Mouse (Mus musculus): ENCODE data around the gene Elp4.

The Elp4 gene

GRCm38 (mm10) chr2:105903896-105904756 lies at the start of gene Elp4, which contains the start of gene Immp1l:
Gene Elp4, minus strand, starts transcription at chr2:105904564.
Gene Immp1l, plus strand, starts transcription at chr2:105904638.
- no peak for TF ChIP-seq GATA4 (IDR thresholded peaks at IDR 0.05; ENCODE audit: insufficient replicate concordance, low read length)

- no peak for TF ChIP-seq GATA4 (IDR thresholded peaks at IDR 0.05; ENCODE audit: insufficient replicate concordance, low read length)
These were observed 49.5 kb upstream of the Elp4 start for GRCm38 (mm10) chr2:105953862-105954261.

- no peak for TF ChIP-seq GATA4 (IDR thresholded peaks at IDR 0.05; ENCODE audit: insufficient replicate concordance, low read length)
These were observed 47.1 kb upstream of the Elp4 start for GRCm38 (mm10) chr2:105951350-105951940.

- TF ChIP-seq GATA4 (IDR thresholded peaks at IDR 0.05; ENCODE audit: insufficient replicate concordance, low read length), result no peak
These were observed 45.8 kb upstream of the Elp4 start for GRCm38 (mm10) chr2:105950131-105950530.

GRCm38 (mm10) chr2:105917623-105918346 lies 13.4 kb upstream of the Elp4 start:
- TF ChIP-seq GATA4 (IDR thresholded peaks at IDR 0.05; ENCODE audit: insufficient replicate concordance, low read length), result no peak

GRCm38 (mm10) chr2:105916671-105917070 lies 12.3 kb upstream of the Elp4 start:
- TF ChIP-seq GATA4 (IDR thresholded peaks at IDR 0.05; ENCODE audit: insufficient replicate concordance, low read length), result no peak

GRCm38 (mm10) chr2:105913655-105914366 lies 9.4 kb upstream of the Elp4 start:
- TF ChIP-seq GATA4 (IDR thresholded peaks at IDR 0.05; ENCODE audit: insufficient replicate concordance, low read length), result no peak

- TF ChIP-seq GATA4 (IDR thresholded peaks at IDR 0.05; ENCODE audit: insufficient replicate concordance, low read length), result no peak
These were observed 6.2 kb upstream of the Elp4 start for GRCm38 (mm10) chr2:105910611-105911010.

GRCm38 (mm10) chr2:105908351-105908750 lies 4.0 kb upstream of the Elp4 start:
- no peak for TF ChIP-seq GATA4 (IDR thresholded peaks at IDR 0.05; ENCODE audit: insufficient replicate concordance, low read length)

GRCm38 (mm10) chr2:105904757-105905146 lies 388 bp upstream of the Elp4 start:
- no peak for TF ChIP-seq GATA4 (IDR thresholded peaks at IDR 0.05; ENCODE audit: insufficient replicate concordance, low read length)

- no peak for TF ChIP-seq GATA4 (IDR thresholded peaks at IDR 0.05; ENCODE audit: insufficient replicate concordance, low read length)
These were observed 13.5 kb downstream of the Elp4 start for GRCm38 (mm10) chr2:105890816-105891215.

- no peak for TF ChIP-seq GATA4 (IDR thresholded peaks at IDR 0.05; ENCODE audit: insufficient replicate concordance, low read length)
These were observed 31.0 kb downstream of the Elp4 start for GRCm38 (mm10) chr2:105873403-105873802.

GRCm38 (mm10) chr2:105854740-105855139 lies 49.6 kb downstream of the Elp4 start:
- no peak for TF ChIP-seq GATA4 (IDR thresholded peaks at IDR 0.05; ENCODE audit: insufficient replicate concordance, low read length)

GRCm38 (mm10) chr2:105852971-105853370 lies 51.4 kb downstream of the Elp4 start:
- no peak for TF ChIP-seq GATA4 (IDR thresholded peaks at IDR 0.05; ENCODE audit: insufficient replicate concordance, low read length)

- TF ChIP-seq GATA4 (IDR thresholded peaks at IDR 0.05; ENCODE audit: insufficient replicate concordance, low read length), result no peak
These were observed 52.6 kb downstream of the Elp4 start for GRCm38 (mm10) chr2:105851714-105852293.

Measured in liver, adult (tissue).